Mouse (Mus musculus): Measurements from ENCODE around the gene Ctnnbl1. TPM values are rescaled to one million over a fixed set of nuclear protein-coding genes. Genes with fewer than 3 reads are reported as not detected.

Ctnnbl1 gene
- polyA plus RNA-seq, 1 experiment from 2014 or later: 33.3 TPM

GRCm38 (mm10) chr2:157818576-157819320, 81.5 kb downstream of the Ctnnbl1 start:
- no peaks in the 10 kb centered on the region for H3K27me3 ChIP-seq (ENCODE audit: control insufficient read depth, insufficient read depth, low read length)
- peak overlapping the region; percentile 58 for H3K4me2 ChIP-seq (ENCODE audit: low read depth, low read length)
- H3K36me3 ChIP-seq (ENCODE audit: control insufficient read depth, insufficient read depth): no peaks in the 10 kb centered on the region
- H3K4me3 ChIP-seq (ENCODE audit: low read length): peak overlapping the region; percentile 23
- peak overlapping the region; percentile 61 for H3K9ac ChIP-seq (ENCODE audit: low read length)
- H3K4me1 ChIP-seq (ENCODE audit: control insufficient read depth, insufficient read depth, low read length): peaks cover 31% of the 10 kb centered on the region
- peak; percentile 85 for ATAC-seq (replicated peaks; ENCODE audit: extremely low read depth, insufficient read depth, low FRiP score)
- H3K9me3 ChIP-seq (replicated peaks; ENCODE audit: control insufficient read depth, low read length): no peaks in the 10 kb centered on the region
- 36% methylated on average over 15 of the region's 15 CpGs for WGBS
- peak overlapping the region; percentile 91 for H3K27ac ChIP-seq (ENCODE audit: low read length)

- Histone ChIP-seq H3K27me3 (ENCODE audit: control insufficient read depth, insufficient read depth, low read length) (no peaks in the 10 kb centered on the region), H3K27ac (ENCODE audit: low read length) (peak overlapping the region; percentile 91), H3K4me1 (ENCODE audit: control insufficient read depth, insufficient read depth, low read length) (peaks cover 29% of the 10 kb centered on the region), H3K9me3 (replicated peaks; ENCODE audit: control insufficient read depth, low read length) (no peaks in the 10 kb centered on the region), H3K4me2 (ENCODE audit: low read depth, low read length) (peak overlapping the region; percentile 58; the same call in 1 of the 2 replicates), H3K4me3 (ENCODE audit: low read length) (no peak overlapping the region), H3K36me3 (ENCODE audit: control insufficient read depth, insufficient read depth) (no peaks in the 10 kb centered on the region; the same call in 1 of the 2 replicates), H3K9ac (ENCODE audit: low read length) (no peak overlapping the region; the same call in 1 of the 2 replicates)
- whole genome bisulfite sequencing: 91% methylated on average over 12 of the region's 12 CpGs
- no peak for ATAC-seq (replicated peaks; ENCODE audit: extremely low read depth, insufficient read depth, low FRiP score)
Observed at GRCm38 (mm10) chr2:157819401-157819800, 82.2 kb downstream of the Ctnnbl1 start.

- no peak overlapping the region for H3K9ac ChIP-seq (ENCODE audit: low read length)
- no peak for ATAC-seq (replicated peaks; ENCODE audit: extremely low read depth, insufficient read depth, low FRiP score)
- WGBS: 74% methylated on average over 4 of the region's 4 CpGs
- peaks cover 2% of the 10 kb centered on the region; the same call in 1 of the 2 replicates for H3K36me3 ChIP-seq (ENCODE audit: control insufficient read depth, insufficient read depth)
- no peaks in the 10 kb centered on the region for H3K9me3 ChIP-seq (replicated peaks; ENCODE audit: control insufficient read depth, low read length)
- H3K27ac ChIP-seq (ENCODE audit: low read length): no peak overlapping the region
- H3K4me1 ChIP-seq (ENCODE audit: control insufficient read depth, insufficient read depth, low read length): peaks cover 27% of the 10 kb centered on the region
- H3K4me3 ChIP-seq (ENCODE audit: low read length): no peak overlapping the region
- H3K27me3 ChIP-seq (ENCODE audit: control insufficient read depth, insufficient read depth, low read length): no peaks in the 10 kb centered on the region
- H3K4me2 ChIP-seq (ENCODE audit: low read depth, low read length): no peak overlapping the region
Observed at GRCm38 (mm10) chr2:157821259-157821658, 84.1 kb downstream of the Ctnnbl1 start.

GRCm38 (mm10) chr2:157823456-157823855, 86.3 kb downstream of the Ctnnbl1 start:
- Histone ChIP-seq H3K9ac (ENCODE audit: low read length) (no peak overlapping the region), H3K4me2 (ENCODE audit: low read depth, low read length) (peak overlapping the region; percentile 10; the same call in 1 of the 2 replicates), H3K27ac (ENCODE audit: low read length) (peak overlapping the region; percentile 75), H3K9me3 (replicated peaks; ENCODE audit: control insufficient read depth, low read length) (no peaks in the 10 kb centered on the region), H3K4me1 (ENCODE audit: control insufficient read depth, insufficient read depth, low read length) (peaks cover 21% of the 10 kb centered on the region), H3K4me3 (ENCODE audit: low read length) (no peak overlapping the region), H3K27me3 (ENCODE audit: control insufficient read depth, insufficient read depth, low read length) (no peaks in the 10 kb centered on the region), H3K36me3 (ENCODE audit: control insufficient read depth, insufficient read depth) (peaks cover 2% of the 10 kb centered on the region; the same call in 1 of the 2 replicates)
- ATAC-seq (replicated peaks; ENCODE audit: extremely low read depth, insufficient read depth, low FRiP score): peak; percentile 53
- WGBS: 46% methylated on average over 3 of the region's 3 CpGs

GRCm38 (mm10) chr2:157824249-157824648, 87.0 kb downstream of the Ctnnbl1 start:
- WGBS: 84% methylated on average over 11 of the region's 11 CpGs
- no peak; the same call in 1 of the 2 replicates for ATAC-seq (replicated peaks; ENCODE audit: extremely low read depth, insufficient read depth, low FRiP score)
- Histone ChIP-seq H3K27me3 (ENCODE audit: control insufficient read depth, insufficient read depth, low read length) (no peaks in the 10 kb centered on the region), H3K4me2 (ENCODE audit: low read depth, low read length) (no peak overlapping the region), H3K9ac (ENCODE audit: low read length) (no peak overlapping the region), H3K4me1 (ENCODE audit: control insufficient read depth, insufficient read depth, low read length) (peaks cover 14% of the 10 kb centered on the region), H3K9me3 (replicated peaks; ENCODE audit: control insufficient read depth, low read length) (no peaks in the 10 kb centered on the region), H3K4me3 (ENCODE audit: low read length) (no peak overlapping the region), H3K27ac (ENCODE audit: low read length) (no peak overlapping the region; the same call in 1 of the 2 replicates), H3K36me3 (ENCODE audit: control insufficient read depth, insufficient read depth) (peaks cover 2% of the 10 kb centered on the region; the same call in 1 of the 2 replicates)

- 81% methylated on average over 6 of the region's 6 CpGs for WGBS
- Histone ChIP-seq H3K4me1 (ENCODE audit: control insufficient read depth, insufficient read depth, low read length) (0 out of 2 replicates have a peak, but pooled peaks cover 4% of the 10 kb centered on the region), H3K4me2 (ENCODE audit: low read depth, low read length) (no peak overlapping the region), H3K27me3 (ENCODE audit: control insufficient read depth, insufficient read depth, low read length) (no peaks in the 10 kb centered on the region), H3K36me3 (ENCODE audit: control insufficient read depth, insufficient read depth) (0 out of 2 replicates have a peak, but pooled peaks cover under 1% of the 10 kb centered on the region), H3K9ac (ENCODE audit: low read length) (no peak overlapping the region), H3K9me3 (replicated peaks; ENCODE audit: control insufficient read depth, low read length) (no peaks in the 10 kb centered on the region), H3K4me3 (ENCODE audit: low read length) (no peak overlapping the region), H3K27ac (ENCODE audit: low read length) (no peak overlapping the region)
- ATAC-seq (replicated peaks; ENCODE audit: extremely low read depth, insufficient read depth, low FRiP score): no peak
Observed at GRCm38 (mm10) chr2:157830101-157830500, 92.9 kb downstream of the Ctnnbl1 start.

- WGBS: 89% methylated on average over 10 of the region's 10 CpGs
- no peaks in the 10 kb centered on the region for H3K36me3 ChIP-seq (ENCODE audit: control insufficient read depth, insufficient read depth)
- H3K27ac ChIP-seq (ENCODE audit: low read length): no peak overlapping the region
- no peak overlapping the region for H3K4me2 ChIP-seq (ENCODE audit: low read depth, low read length)
- H3K4me1 ChIP-seq (ENCODE audit: control insufficient read depth, insufficient read depth, low read length): 0 out of 2 replicates have a peak, but pooled peaks cover 4% of the 10 kb centered on the region
- ATAC-seq (replicated peaks; ENCODE audit: extremely low read depth, insufficient read depth, low FRiP score): no peak
- no peaks in the 10 kb centered on the region for H3K27me3 ChIP-seq (ENCODE audit: control insufficient read depth, insufficient read depth, low read length)
- no peak overlapping the region for H3K4me3 ChIP-seq (ENCODE audit: low read length)
- H3K9me3 ChIP-seq (replicated peaks; ENCODE audit: control insufficient read depth, low read length): no peaks in the 10 kb centered on the region
- no peak overlapping the region for H3K9ac ChIP-seq (ENCODE audit: low read length)
Observed at GRCm38 (mm10) chr2:157830620-157831354, 93.6 kb downstream of the Ctnnbl1 start.

GRCm38 (mm10) chr2:157837050-157837449, 99.8 kb downstream of the Ctnnbl1 start:
- no peak overlapping the region for H3K27ac ChIP-seq (ENCODE audit: low read length)
- H3K9ac ChIP-seq (ENCODE audit: low read length): no peak overlapping the region
- ATAC-seq (replicated peaks; ENCODE audit: extremely low read depth, insufficient read depth, low FRiP score): no peak
- H3K4me2 ChIP-seq (ENCODE audit: low read depth, low read length): no peak overlapping the region
- H3K9me3 ChIP-seq (replicated peaks; ENCODE audit: control insufficient read depth, low read length): no peaks in the 10 kb centered on the region
- no peaks in the 10 kb centered on the region for H3K27me3 ChIP-seq (ENCODE audit: control insufficient read depth, insufficient read depth, low read length)
- no peak overlapping the region for H3K4me3 ChIP-seq (ENCODE audit: low read length)
- 69% methylated on average over 8 of the region's 8 CpGs for WGBS
- no peaks in the 10 kb centered on the region for H3K4me1 ChIP-seq (ENCODE audit: control insufficient read depth, insufficient read depth, low read length)
- H3K36me3 ChIP-seq (ENCODE audit: control insufficient read depth, insufficient read depth): no peaks in the 10 kb centered on the region

All from heart, embryonic 16.5 days (tissue).